Mouse (Mus musculus) kidney, adult 2 months (tissue): ENCODE data around the gene Trpm8.

Experiments
- CTCF ChIP-seq: fragments of 200-500 bp; conservative IDR thresholded peaks from 2 replicates; pipeline ENCODE4 v1.5.1; 2011; ENCODE audit warnings: low read depth, mild to moderate bottlenecking, control low read depth, low read length, moderate library complexity, mixed read lengths; ENCODE audit not compliant: insufficient read depth, insufficient read length
- POLR2A ChIP-seq: fragments of 200-500 bp; IDR thresholded peaks from one replicate; pipeline ENCODE4 v1.6.1; 2011; ENCODE audit warnings: low read depth, low read length, control low read depth

DNA sequence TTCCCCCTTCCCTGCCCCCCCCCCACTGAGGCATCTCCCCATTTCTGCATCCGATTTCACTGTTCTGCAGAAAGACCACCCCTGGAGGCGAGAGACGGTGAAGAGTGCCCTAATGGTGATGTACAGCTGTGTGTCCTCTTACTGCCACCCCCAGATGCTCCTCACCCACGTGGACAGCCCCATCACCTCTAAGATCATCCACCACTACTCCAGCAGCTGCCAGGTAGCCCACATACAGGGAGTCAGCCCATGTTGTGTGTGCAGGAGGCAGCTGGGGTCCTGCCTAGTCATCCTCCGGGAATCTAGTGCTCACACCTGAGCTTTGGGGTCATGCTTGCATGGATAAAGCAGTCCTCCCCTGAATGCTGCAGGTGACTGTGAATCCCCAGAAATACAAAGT, 33.6 kb upstream of the Trpm8 start:
- no peak for TF ChIP-seq CTCF
- no peak for TF ChIP-seq POLR2A
